Mouse (Mus musculus) cerebellum, adult 2 months (tissue): ENCODE measurements around the gene Fstl5.

Source experiments
- CTCF ChIP-seq: fragments of 200-500 bp; IDR thresholded peaks from 2 replicates; pipeline ENCODE4 v1.5.1; 2011; ENCODE audit warnings: low read depth, mild to moderate bottlenecking, control low read depth, low read length, moderate library complexity, borderline replicate concordance; ENCODE audit not compliant: insufficient read depth
- POLR2A ChIP-seq: fragments of 200-500 bp; IDR thresholded peaks from 2 replicates; pipeline ENCODE4 v1.6.1; 2011; ENCODE audit warnings: low read length, control low read depth, borderline replicate concordance; ENCODE audit not compliant: insufficient read depth

DNA sequence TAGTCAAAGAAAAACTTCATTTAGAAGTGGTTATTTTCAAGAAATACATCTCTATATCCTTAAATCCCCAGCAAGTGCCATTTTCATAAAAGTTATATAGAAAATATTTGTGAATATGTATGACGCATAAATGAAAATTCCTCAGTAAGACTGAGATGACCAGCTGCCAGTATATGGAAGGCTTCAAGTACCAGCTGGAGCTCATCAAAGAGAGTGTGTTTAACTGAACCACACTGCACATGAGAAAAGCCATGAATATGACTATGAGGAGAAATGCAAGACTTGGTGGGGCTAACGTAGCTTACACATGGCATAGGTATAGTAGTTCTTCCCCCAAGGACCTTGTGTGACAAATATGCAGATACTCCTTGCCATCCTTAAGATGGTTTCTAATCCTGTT lies 164.8 kb downstream of the Fstl5 start:
- no peak for TF ChIP-seq POLR2A
- no peak for TF ChIP-seq CTCF
